Mouse (Mus musculus): ENCODE data around the gene Cxcr4. TPM values are rescaled to one million over a fixed set of nuclear protein-coding genes. Genes with fewer than 3 reads are reported as not detected.

Cxcr4 gene
- total RNA-seq, 2 experiments from 2014 or later, result 15.7 to 17.1 TPM

DNA sequence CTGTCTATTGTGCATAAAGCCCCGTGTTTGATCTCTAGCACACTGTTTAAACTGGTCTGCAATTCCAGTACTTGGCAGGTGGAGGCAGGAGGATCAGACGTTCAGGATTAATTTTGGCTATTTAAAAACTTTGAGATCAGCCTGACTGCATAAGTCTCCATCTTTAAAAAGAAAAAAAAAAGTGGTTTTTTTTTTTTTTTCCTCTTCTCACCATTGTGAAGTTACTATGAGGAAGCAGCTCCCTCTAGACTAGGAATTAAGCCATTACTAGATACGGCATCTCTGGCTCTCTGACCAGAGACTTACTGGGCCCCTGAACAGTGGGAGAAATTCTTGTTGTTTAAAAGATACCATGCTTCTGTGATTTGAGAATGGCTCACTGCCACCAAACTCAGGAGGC lies 49.5 kb downstream of the Cxcr4 start:
- DNase-seq, result no peak
- intact Hi-C loops (cut with DNase I; ENCODE audit: low total_unique reads), result no loop called here

GRCm38 (mm10) chr1:128540213-128540612 lies 51.9 kb downstream of the Cxcr4 start:
- DNase-seq, result no peak
- intact Hi-C loops (cut with DNase I; ENCODE audit: low total_unique reads), result no loop called here

DNA sequence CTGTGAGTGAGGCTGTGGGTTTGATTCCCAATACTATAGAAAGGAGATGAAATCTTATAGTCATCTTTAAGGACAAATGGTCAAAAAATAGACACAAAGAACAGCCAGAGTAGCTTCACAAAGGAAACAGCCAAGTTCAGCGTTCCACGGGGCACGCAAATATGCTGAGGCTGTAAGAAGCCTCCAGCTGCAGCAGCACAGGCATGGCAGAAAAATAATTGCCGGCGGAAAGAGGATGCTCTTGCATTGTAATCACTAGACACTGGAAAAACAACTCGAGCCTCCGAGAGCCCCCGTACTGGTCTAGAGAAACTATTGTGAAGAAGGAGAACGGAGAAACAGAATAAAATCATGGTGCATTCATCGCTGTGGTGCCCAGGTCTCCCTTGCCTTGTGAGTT lies 52.5 kb downstream of the Cxcr4 start:
- intact Hi-C loops (cut with DNase I; ENCODE audit: low total_unique reads), result no loop called here
- DNase-seq, result no peak

Other genes with a start within 250 kb of the Cxcr4 start
- gene Mcm6, start 232.6 kb downstream of the Cxcr4 start, total RNA-seq (2021), result 1 to 10 TPM; 6.6 to 9.7 TPM
- 10 to 100 TPM; 68.7 to 70.2 TPM for gene Dars, start 174.9 kb downstream of the Cxcr4 start, total RNA-seq (2021)

Data from gastrocnemius, postnatal 14 days (tissue).